Comparison of ENCODE assay signal across 16 mouse cellular contexts in the genomic region with DNA sequence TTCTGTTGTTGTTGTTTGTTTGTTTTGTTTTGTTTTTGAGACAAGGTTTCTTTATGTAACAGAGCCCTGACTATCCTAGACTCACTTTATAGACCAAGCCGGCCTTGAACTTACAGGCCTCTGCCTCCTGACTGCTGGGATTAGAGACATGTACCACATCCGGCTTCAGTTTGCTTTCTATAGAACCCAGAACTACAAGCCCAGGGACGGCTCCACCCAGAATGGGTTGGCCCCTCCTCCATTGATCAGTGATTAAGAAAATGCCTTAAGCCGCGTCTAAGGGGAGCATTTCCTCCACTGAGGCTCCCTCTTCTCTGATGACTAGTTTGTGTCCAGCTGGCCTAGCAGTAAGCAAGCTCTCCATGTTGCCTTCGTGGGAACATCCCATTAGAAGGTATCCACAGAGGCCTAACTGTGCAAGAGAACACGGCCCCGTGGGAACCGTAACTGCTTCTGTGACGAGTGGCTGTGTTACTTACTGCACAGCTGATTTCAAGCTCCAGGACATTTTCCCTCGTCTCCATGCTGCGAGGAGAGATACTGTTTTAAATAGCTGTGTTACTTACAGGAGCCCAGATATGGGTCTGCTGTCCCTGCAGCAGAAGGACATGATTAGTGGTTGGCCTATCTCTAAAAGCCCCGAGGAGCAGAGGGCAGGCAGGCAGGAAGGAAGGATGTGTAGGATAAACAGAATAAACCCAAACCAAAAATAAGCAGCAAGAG. TPM values are rescaled to one million over a fixed set of nuclear protein-coding genes. Genes with fewer than 3 reads are reported as not detected.
DNase-seq lines count a peak whose midpoint lies in the region; ATAC-seq and TF ChIP-seq lines count a peak whose summit lies in the region.
"Had no signal": no experiment of that assay in that cellular context is flagged by ENCODE, and none has a peak within 500 bp of the region (broad histone marks: within the 10 kb centered on the region; RNA-seq: fewer than 3 reads in every experiment).

No protein-coding gene starts in this region.

- H3K4me2 ChIP-seq in heart, embryonic 13.5 days = no peak overlapping the region
- H3K4me2 ChIP-seq in midbrain, postnatal 0 days (ENCODE audit: low read depth, low read length, poor library complexity, severe bottlenecking) = no peak overlapping the region
- H3K4me2 ChIP-seq in midbrain, embryonic 13.5 days (replicated peaks) = no peak overlapping the region
- H3K4me2 ChIP-seq in limb, embryonic 13.5 days (replicated peaks) = no peak overlapping the region
- H3K4me2 ChIP-seq in neural tube, embryonic 14.5 days (ENCODE audit: low read depth, low read length) = no peak overlapping the region
- H3K4me2 ChIP-seq: hindbrain, embryonic 15.5 days; limb, embryonic 15.5 days had no signal

- ATAC-seq in heart, embryonic 13.5 days (ENCODE audit: extremely low read depth, insufficient number of reproducible peaks, low FRiP score, low TSS enrichment) = no peak
- no peak for ATAC-seq in midbrain, postnatal 0 days (ENCODE audit: low FRiP score)
- no peak for ATAC-seq in midbrain, embryonic 13.5 days
- ATAC-seq in limb, embryonic 13.5 days (ENCODE audit: low FRiP score, low read depth) = peak; percentile 64; the same call in 1 of the 2 replicates
- ATAC-seq in neural tube, embryonic 14.5 days (ENCODE audit: low read depth) = peak; percentile 54; the same call in 1 of the 2 replicates
- ATAC-seq: forebrain, embryonic 14.5 days had no signal

- peak overlapping the region; percentile 42 for H3K27ac ChIP-seq in heart, embryonic 13.5 days (replicated peaks)
- H3K27ac ChIP-seq in midbrain, postnatal 0 days (ENCODE audit: low read depth, low read length) = 0 out of 2 replicates have a peak overlapping the region, but pooled peaks have one; percentile 18
- no peak overlapping the region for H3K27ac ChIP-seq in midbrain, embryonic 13.5 days
- H3K27ac ChIP-seq in limb, embryonic 13.5 days = no peak overlapping the region
- no peak overlapping the region; the same call in 1 of the 2 replicates for H3K27ac ChIP-seq in neural tube, embryonic 14.5 days (ENCODE audit: low read depth, low read length)
- H3K27ac ChIP-seq: hindbrain, embryonic 15.5 days; limb, embryonic 15.5 days; macrophage had no signal

- H3K36me3 ChIP-seq in heart, embryonic 13.5 days = peaks cover 29% of the 10 kb centered on the region
- peaks cover 4% of the 10 kb centered on the region; the same call in 1 of the 2 replicates for H3K36me3 ChIP-seq in midbrain, postnatal 0 days (ENCODE audit: insufficient read depth, low read length)
- peaks cover 28% of the 10 kb centered on the region for H3K36me3 ChIP-seq in midbrain, embryonic 13.5 days
- H3K36me3 ChIP-seq in limb, embryonic 13.5 days = peaks cover 22% of the 10 kb centered on the region
- H3K36me3 ChIP-seq in neural tube, embryonic 14.5 days (ENCODE audit: control insufficient read depth, insufficient read depth, low read length) = no peaks in the 10 kb centered on the region

- H3K27me3 ChIP-seq in heart, embryonic 13.5 days (replicated peaks) = no peaks in the 10 kb centered on the region
- no peaks in the 10 kb centered on the region for H3K27me3 ChIP-seq in midbrain, postnatal 0 days (ENCODE audit: insufficient read depth, low read length)
- no peaks in the 10 kb centered on the region for H3K27me3 ChIP-seq in midbrain, embryonic 13.5 days
- H3K27me3 ChIP-seq in limb, embryonic 13.5 days = no peaks in the 10 kb centered on the region
- H3K27me3 ChIP-seq in neural tube, embryonic 14.5 days (ENCODE audit: control insufficient read depth, insufficient read depth, low read length) = no peaks in the 10 kb centered on the region
- H3K27me3 ChIP-seq: hindbrain, embryonic 15.5 days; limb, embryonic 15.5 days had no signal

- intact Hi-C loops in heart, postnatal 10 days (cut with DNase I) = loop anchor here (5.0 kb wide), 1 partner anchor 226 kb away; no protein-coding TSS in a partner anchor

- DNase-seq in heart, postnatal 10 days = no peak
- DNase-seq in midbrain, postnatal 0 days (ENCODE audit: low spot score) = no peak
- no peak for DNase-seq in gastrocnemius, postnatal 25 days
- DNase-seq in spleen, adult 18-20 months = no peak
- DNase-seq: adrenal gland, postnatal 36 days; cerebellum, adult 11 months; gastrocnemius, postnatal 36 days; layer of hippocampus, adult 9-11 months had no signal

- peaks cover 5% of the 10 kb centered on the region; the same call in 1 of the 2 replicates for H3K9me3 ChIP-seq in heart, embryonic 13.5 days
- H3K9me3 ChIP-seq in midbrain, postnatal 0 days (ENCODE audit: low read length) = no peaks in the 10 kb centered on the region
- no peaks in the 10 kb centered on the region for H3K9me3 ChIP-seq in midbrain, embryonic 13.5 days
- H3K9me3 ChIP-seq in limb, embryonic 13.5 days = no peaks in the 10 kb centered on the region
- no peaks in the 10 kb centered on the region for H3K9me3 ChIP-seq in neural tube, embryonic 14.5 days (ENCODE audit: control insufficient read depth, low read length)
- H3K9me3 ChIP-seq: hindbrain, embryonic 15.5 days; limb, embryonic 15.5 days had no signal

- H3K4me3 ChIP-seq in heart, embryonic 13.5 days = no peak overlapping the region
- no peak overlapping the region for H3K4me3 ChIP-seq in midbrain, postnatal 0 days (ENCODE audit: low read depth, low read length)
- H3K4me3 ChIP-seq in midbrain, embryonic 13.5 days (replicated peaks) = no peak overlapping the region
- H3K4me3 ChIP-seq in limb, embryonic 13.5 days = no peak overlapping the region
- H3K4me3 ChIP-seq in neural tube, embryonic 14.5 days (ENCODE audit: low read depth, low read length) = no peak overlapping the region
- H3K4me3 ChIP-seq: hindbrain, embryonic 15.5 days; limb, embryonic 15.5 days had no signal

- no peak for TF ChIP-seq CTCF in midbrain, postnatal 0 days (IDR thresholded peaks at IDR 0.05)

- H3K4me1 ChIP-seq in heart, embryonic 13.5 days = peaks cover 11% of the 10 kb centered on the region
- no peaks in the 10 kb centered on the region for H3K4me1 ChIP-seq in midbrain, postnatal 0 days (ENCODE audit: insufficient read depth, low read length)
- H3K4me1 ChIP-seq in midbrain, embryonic 13.5 days (replicated peaks) = peaks cover 5% of the 10 kb centered on the region
- peaks cover 23% of the 10 kb centered on the region for H3K4me1 ChIP-seq in limb, embryonic 13.5 days
- H3K4me1 ChIP-seq in neural tube, embryonic 14.5 days (ENCODE audit: control insufficient read depth, insufficient read depth, low read length) = 0 out of 2 replicates have a peak, but pooled peaks cover 3% of the 10 kb centered on the region
- H3K4me1 ChIP-seq: hindbrain, embryonic 15.5 days; limb, embryonic 15.5 days had no signal

- WGBS in heart, embryonic 13.5 days = 38% methylated on average over 13 of the region's 13 CpGs
- 55% methylated on average over 13 of the region's 13 CpGs for WGBS in midbrain, postnatal 0 days
- 61% methylated on average over 13 of the region's 13 CpGs for WGBS in midbrain, embryonic 13.5 days
- 61% methylated on average over 13 of the region's 13 CpGs for WGBS in limb, embryonic 13.5 days
- WGBS in neural tube, embryonic 14.5 days = 47% methylated on average over 13 of the region's 13 CpGs

- peak overlapping the region; percentile 47 for H3K9ac ChIP-seq in heart, embryonic 13.5 days
- no peak overlapping the region for H3K9ac ChIP-seq in midbrain, postnatal 0 days (replicated peaks; ENCODE audit: low read length, poor library complexity, severe bottlenecking)
- H3K9ac ChIP-seq in midbrain, embryonic 13.5 days (replicated peaks) = no peak overlapping the region
- no peak overlapping the region for H3K9ac ChIP-seq in limb, embryonic 13.5 days
- H3K9ac ChIP-seq in neural tube, embryonic 14.5 days (replicated peaks; ENCODE audit: low read depth, low read length) = no peak overlapping the region
- H3K9ac ChIP-seq: hindbrain, embryonic 15.5 days; limb, embryonic 15.5 days had no signal

RNA-seq across cellular contexts. Expression of a gene that starts 59.7 kb away (rescaled TPM):
- 83.4 and 89.0 TPM in 2 replicates for polyA plus RNA-seq in heart, embryonic 13.5 days (2015; fragmentation: Nextera tagmentation; extraction: Ambion mirVana)
- total RNA-seq in heart, postnatal 10 days (2021) = 100 to 1,000 TPM in 1 of 2 experiments, 10 to 100 TPM in 1; 95.8 to 107 TPM
- total RNA-seq in midbrain, postnatal 0 days (2014; rRNA removed) = 70.4 and 77.0 TPM in 2 replicates
- 169 and 193 TPM in 2 replicates for polyA plus RNA-seq in midbrain, postnatal 0 days (2015; fragmentation: Nextera tagmentation; extraction: Ambion mirVana)
- polyA plus RNA-seq in midbrain, embryonic 13.5 days (2015; fragmentation: Nextera tagmentation; extraction: Ambion mirVana) = 167 and 179 TPM in 2 replicates
- polyA plus RNA-seq in limb, embryonic 13.5 days (2015; fragmentation: Nextera tagmentation; extraction: Ambion mirVana) = 119 and 120 TPM in 2 replicates
- polyA plus RNA-seq in neural tube, embryonic 14.5 days (2014; fragmentation: Nextera tagmentation; extraction: Ambion mirVana) = 97.7 and 109 TPM in 2 replicates
- total RNA-seq in gastrocnemius, postnatal 25 days (2021) = 10 to 100 TPM; 30.1 to 37.5 TPM

Comparison
In these comparisons a context has a peak if more than half of its experiments do, and no peak if none do; other contexts are left out.
1. H3K27ac ChIP-seq: peak in heart, embryonic 13.5 days (single experiment) and midbrain, postnatal 0 days (single experiment); none in midbrain, embryonic 13.5 days (single experiment), limb, embryonic 13.5 days (single experiment) and neural tube, embryonic 14.5 days (single experiment).
2. ATAC-seq: peak in limb, embryonic 13.5 days (single experiment) and neural tube, embryonic 14.5 days (single experiment); none in heart, embryonic 13.5 days (single experiment), midbrain, postnatal 0 days (single experiment) and midbrain, embryonic 13.5 days (single experiment).